ENCODE assay signal across 9 mouse cellular contexts in the genomic region with DNA sequence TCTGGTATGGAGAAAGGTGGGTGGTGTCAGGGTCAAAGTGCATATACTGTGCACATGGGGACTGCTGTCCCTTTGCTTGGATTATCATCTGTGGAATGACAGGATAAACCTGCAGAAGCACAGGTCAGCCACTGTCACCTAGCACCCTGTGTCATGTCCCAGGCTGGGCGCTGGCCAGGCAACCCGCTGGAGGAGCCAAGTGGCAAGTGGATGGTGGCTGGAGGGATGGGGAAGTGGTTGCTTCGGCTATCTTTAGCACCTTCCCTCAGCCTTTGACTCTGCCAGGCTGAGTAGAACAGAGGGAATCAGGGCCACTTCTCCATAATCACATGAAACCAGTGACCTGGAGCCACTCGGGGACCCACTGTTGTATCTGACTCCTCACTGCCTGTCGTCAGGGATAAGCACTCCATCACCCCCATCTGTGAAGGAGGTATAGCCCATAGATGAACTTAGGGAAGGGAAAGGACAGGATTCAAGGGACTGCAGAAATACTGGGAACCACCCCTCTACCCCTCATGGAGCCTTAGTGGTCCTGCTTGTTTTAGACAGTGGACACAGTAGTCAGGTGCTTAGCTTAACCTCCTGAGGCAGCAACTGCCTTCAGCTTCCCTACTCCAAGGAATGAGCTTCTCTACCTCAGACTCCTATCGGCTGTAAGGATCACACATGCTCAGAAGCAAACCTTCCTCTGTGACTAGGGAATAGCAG. TPM values are rescaled to one million over a fixed set of nuclear protein-coding genes. Genes with fewer than 3 reads are reported as not detected.
DNase-seq lines count a peak whose midpoint lies in the region; ATAC-seq and TF ChIP-seq lines count a peak whose summit lies in the region.
"Had no signal": no experiment of that assay in that cellular context is flagged by ENCODE, and none has a peak within 500 bp of the region (broad histone marks: within the 10 kb centered on the region; RNA-seq: fewer than 3 reads in every experiment).

No protein-coding gene starts in this region.

- H3K27me3 ChIP-seq in heart, embryonic 13.5 days (replicated peaks): 0 out of 2 replicates have a peak, but pooled peaks cover 3% of the 10 kb centered on the region
- H3K27me3 ChIP-seq: hindbrain, embryonic 15.5 days had no signal

- no peak overlapping the region for H3K4me2 ChIP-seq in heart, embryonic 13.5 days
- H3K4me2 ChIP-seq: hindbrain, embryonic 15.5 days had no signal

- 22% methylated on average over 6 of the region's 6 CpGs for WGBS in heart, embryonic 13.5 days
- WGBS in macrophage (ENCODE audit: missing documents): 17% methylated on average over 6 of the region's 6 CpGs

- peak; percentile 24 for DNase-seq in kidney, postnatal 10 days
- DNase-seq in kidney, adult 9 months: no peak
- DNase-seq in gastrocnemius, adult 2 months: peak; percentile 92
- DNase-seq in ovary, postnatal 36 days (ENCODE audit: low spot score): no peak
- DNase-seq in left cerebral cortex, postnatal 14 days (ENCODE audit: low spot score in 2 of 2): no peak

- H3K79me2 ChIP-seq in macrophage (ENCODE audit: inconsistent target): peaks cover 9% of the 10 kb centered on the region

- H3K36me3 ChIP-seq in heart, embryonic 13.5 days: peaks cover 35% of the 10 kb centered on the region
- peaks cover 29% of the 10 kb centered on the region for H3K36me3 ChIP-seq in macrophage (ENCODE audit: inconsistent target)

- H3K27ac ChIP-seq in gastrocnemius, adult 2 months: peak overlapping the region; percentile 88
- H3K27ac ChIP-seq in heart, embryonic 13.5 days (replicated peaks): peak overlapping the region; percentile 25; the same call in 1 of the 2 replicates
- H3K27ac ChIP-seq in macrophage: peak overlapping the region; percentile 98
- H3K27ac ChIP-seq: hindbrain, embryonic 15.5 days had no signal

- peaks cover 54% of the 10 kb centered on the region for H3K4me1 ChIP-seq in heart, embryonic 13.5 days

- no peaks in the 10 kb centered on the region for H3K9me3 ChIP-seq in heart, embryonic 13.5 days
- H3K9me3 ChIP-seq: hindbrain, embryonic 15.5 days had no signal

- intact Hi-C loops in gastrocnemius, adult 2 months (cut with DNase I): no loop called here
- intact Hi-C loops in left cerebral cortex, postnatal 14 days (cut with DNase I): loop anchor here (5.0 kb wide), 2 partner anchors 63 to 318 kb away; a partner anchor contains a TSS

- H3K4me3 ChIP-seq in gastrocnemius, adult 2 months: 0 out of 2 replicates have a peak overlapping the region, but pooled peaks have one; percentile 4
- H3K4me3 ChIP-seq in heart, embryonic 13.5 days: no peak overlapping the region
- H3K4me3 ChIP-seq in macrophage (ENCODE audit: inconsistent target): no peak overlapping the region
- H3K4me3 ChIP-seq: hindbrain, embryonic 15.5 days had no signal

- peak overlapping the region; percentile 29; the same call in 1 of the 2 replicates for H3K9ac ChIP-seq in heart, embryonic 13.5 days
- H3K9ac ChIP-seq: hindbrain, embryonic 15.5 days had no signal

- ATAC-seq in heart, embryonic 13.5 days (ENCODE audit: extremely low read depth, insufficient number of reproducible peaks, low FRiP score, low TSS enrichment): no peak
- ATAC-seq in erythroid progenitor cell, adult 5-6 weeks (replicated peaks; ENCODE audit: low FRiP score, poor library complexity, severe bottlenecking): no peak

- TF ChIP-seq CTCF in gastrocnemius, adult 2 months (IDR thresholded peaks at IDR 0.05): no peak

RNA-seq across cellular contexts. Expression of a gene that starts 16.3 kb away (rescaled TPM):
- total RNA-seq in gastrocnemius, adult 2 months (2021): 10 to 100 TPM; 46.1 to 46.4 TPM
- 27.3 and 30.7 TPM in 2 replicates for polyA plus RNA-seq in heart, embryonic 13.5 days (2015; fragmentation: Nextera tagmentation; extraction: Ambion mirVana)
- 100 to 1,000 TPM in 11 of 26 experiments, 10 to 100 TPM in 14, 1 to 10 TPM in 1; 8.5 to 192 (median 76.8) TPM for total RNA-seq in macrophage (2018; cell fraction: chromatin; rRNA removed)
- 100 to 1,000 TPM; 185 to 377 (median 258) TPM for total RNA-seq in macrophage (2018; cell fraction: cytosol; rRNA removed)
- 100 to 1,000 TPM in 19 of 26 experiments, 10 to 100 TPM in 7; 29.5 to 228 (median 114) TPM for total RNA-seq in macrophage (2018; cell fraction: nucleus; rRNA removed)
- 139 to 428 TPM (median 314 TPM) in 3 replicates for polyA plus RNA-seq in macrophage (2018)
- total RNA-seq in erythroid progenitor cell, adult 5-6 weeks (2015; ENCODE audit: low replicate concordance): 19.1 and 20.1 TPM in 2 replicates
- total RNA-seq in erythroid progenitor cell, adult 5-6 weeks (2017; ENCODE audit: low replicate concordance): 3.6 and 16.7 TPM in 2 replicates
- total RNA-seq in left cerebral cortex, postnatal 14 days (2021): 100 to 1,000 TPM; 534 to 540 TPM

RNA-seq across cellular contexts. Expression of a gene that starts 16.9 kb away (rescaled TPM):
- 10 to 100 TPM; 38.6 to 51.4 TPM for total RNA-seq in gastrocnemius, adult 2 months (2021)
- polyA plus RNA-seq in heart, embryonic 13.5 days (2015; fragmentation: Nextera tagmentation; extraction: Ambion mirVana): 603 and 677 TPM in 2 replicates
- total RNA-seq in macrophage (2018; cell fraction: chromatin; rRNA removed): 100 to 1,000 TPM in 24 of 26 experiments, 10 to 100 TPM in 2; 70.8 to 495 (median 240) TPM
- 100 to 1,000 TPM; 413 to 862 (median 571) TPM for total RNA-seq in macrophage (2018; cell fraction: cytosol; rRNA removed)
- total RNA-seq in macrophage (2018; cell fraction: nucleus; rRNA removed): 100 to 1,000 TPM; 139 to 883 (median 221) TPM
- polyA plus RNA-seq in macrophage (2018): 633 to 940 TPM (median 770 TPM) in 3 replicates
- 600 and 647 TPM in 2 replicates for total RNA-seq in erythroid progenitor cell, adult 5-6 weeks (2015; ENCODE audit: low replicate concordance)
- total RNA-seq in erythroid progenitor cell, adult 5-6 weeks (2017; ENCODE audit: low replicate concordance): 701 and 821 TPM in 2 replicates
- total RNA-seq in left cerebral cortex, postnatal 14 days (2021): 100 to 1,000 TPM; 449 to 461 TPM

RNA-seq across cellular contexts. Expression of a gene that starts 58.1 kb away (rescaled TPM):
- total RNA-seq in gastrocnemius, adult 2 months (2021): 10 to 100 TPM; 13.0 to 16.1 TPM
- 29.4 and 31.1 TPM in 2 replicates for polyA plus RNA-seq in heart, embryonic 13.5 days (2015; fragmentation: Nextera tagmentation; extraction: Ambion mirVana)
- 10 to 100 TPM in 21 of 26 experiments, 1 to 10 TPM in 5; 4.6 to 61.0 (median 34.9) TPM for total RNA-seq in macrophage (2018; cell fraction: chromatin; rRNA removed)
- 10 to 100 TPM in 12 of 26 experiments, 1 to 10 TPM in 14; 1.2 to 15.4 (median 9.5) TPM for total RNA-seq in macrophage (2018; cell fraction: cytosol; rRNA removed)
- 10 to 100 TPM in 18 of 26 experiments, 1 to 10 TPM in 8; 4.1 to 64.7 (median 23.5) TPM for total RNA-seq in macrophage (2018; cell fraction: nucleus; rRNA removed)
- 10.5 to 14.4 TPM (median 12.8 TPM) in 3 replicates for polyA plus RNA-seq in macrophage (2018)
- 8.6 and 9.2 TPM in 2 replicates for total RNA-seq in erythroid progenitor cell, adult 5-6 weeks (2015; ENCODE audit: low replicate concordance)
- 22.5 and 26.3 TPM in 2 replicates for total RNA-seq in erythroid progenitor cell, adult 5-6 weeks (2017; ENCODE audit: low replicate concordance)
- total RNA-seq in left cerebral cortex, postnatal 14 days (2021): 10 to 100 TPM; 26.2 to 27.8 TPM

Comparison
In these comparisons a context has a peak if more than half of its experiments do, and no peak if none do; other contexts are left out.
1. DNase-seq: peak in kidney, postnatal 10 days (single experiment) and gastrocnemius, adult 2 months (single experiment); none in kidney, adult 9 months (single experiment), ovary, postnatal 36 days (single experiment) and left cerebral cortex, postnatal 14 days (0 of 2).
2. H3K27ac ChIP-seq: peak in every context shown above with its lines; median percentile 98 in macrophage; 88 in gastrocnemius, adult 2 months; 25 in heart, embryonic 13.5 days.
3. RNA of a gene that starts 16.3 kb away (total RNA-seq): 534 to 540 TPM in left cerebral cortex, postnatal 14 days; 46.1 to 46.4 TPM in gastrocnemius, adult 2 months and 3.6 to 20.1 TPM in erythroid progenitor cell, adult 5-6 weeks; every median in the first group is over 10 times any median in the second.
4. RNA of a gene that starts 16.9 kb away (total RNA-seq): 600 to 821 TPM in erythroid progenitor cell, adult 5-6 weeks and 449 to 461 TPM in left cerebral cortex, postnatal 14 days; 38.6 to 51.4 TPM in gastrocnemius, adult 2 months; every median in the first group is over 4 times any median in the second.